9 mouse cellular contexts compared by ENCODE assay signal in the genomic region with DNA sequence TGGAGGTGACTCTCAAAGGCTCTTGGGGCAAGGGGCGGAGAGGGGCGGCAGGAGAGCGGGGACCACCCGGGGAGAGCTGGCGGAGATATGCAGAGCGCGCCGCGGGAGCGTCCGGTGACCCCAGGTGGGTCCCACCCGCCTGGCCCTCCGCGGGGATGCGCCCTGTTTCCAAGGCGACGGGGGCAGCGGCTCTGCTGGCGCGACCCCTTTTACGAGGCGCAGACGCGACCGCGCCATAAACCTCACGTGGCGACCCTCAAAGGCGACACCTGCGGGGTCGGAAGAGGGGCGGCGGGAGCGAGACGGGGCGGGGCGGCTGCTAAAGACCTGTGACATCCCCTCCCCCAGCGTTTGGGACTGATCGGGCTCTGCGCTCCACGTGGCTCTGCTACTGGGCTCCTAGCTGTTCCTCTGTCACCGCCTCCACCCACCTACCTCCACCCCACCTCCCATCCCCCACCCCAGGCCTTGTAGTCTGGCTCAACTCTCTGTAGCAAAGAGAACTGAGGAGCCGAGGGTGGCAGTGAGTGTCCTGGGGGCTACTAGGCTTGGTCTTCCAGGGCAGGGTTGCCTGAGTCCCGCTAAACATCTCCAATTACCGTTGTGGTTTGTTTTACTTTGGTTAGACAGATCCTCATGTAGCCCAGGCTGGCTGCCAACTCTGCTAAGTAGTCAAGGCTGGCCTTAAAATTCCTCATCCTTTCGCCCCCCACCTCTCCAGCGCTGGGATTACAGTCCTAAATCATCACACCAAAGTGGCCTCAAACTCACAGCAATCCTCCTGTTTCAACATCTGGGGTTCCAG. TPM values are rescaled to one million over a fixed set of nuclear protein-coding genes. Genes with fewer than 3 reads are reported as not detected.
DNase-seq lines count a peak whose midpoint lies in the region; ATAC-seq and TF ChIP-seq lines count a peak whose summit lies in the region.
"Had no signal": no experiment of that assay in that cellular context is flagged by ENCODE, and none has a peak within 500 bp of the region (broad histone marks: within the 10 kb centered on the region; RNA-seq: fewer than 3 reads in every experiment).

No protein-coding gene starts in this region.

- peaks cover 58% of the 10 kb centered on the region for H3K27me3 ChIP-seq in kidney, embryonic 15.5 days
- H3K27me3 ChIP-seq in kidney, adult 2 months (replicated peaks; ENCODE audit: control insufficient read depth, insufficient read depth, low read length), result no peaks in the 10 kb centered on the region
- H3K27me3 ChIP-seq in embryonic facial prominence, embryonic 13.5 days, result peaks cover 92% of the 10 kb centered on the region
- peaks cover 52% of the 10 kb centered on the region for H3K27me3 ChIP-seq in limb, embryonic 13.5 days
- H3K27me3 ChIP-seq: Patski had no signal

- H3K9ac ChIP-seq in kidney, embryonic 15.5 days, result peak overlapping the region; percentile 31; the same call in 1 of the 2 replicates
- peak overlapping the region; percentile 58 for H3K9ac ChIP-seq in embryonic facial prominence, embryonic 13.5 days
- peak overlapping the region; percentile 19; the same call in 1 of the 2 replicates for H3K9ac ChIP-seq in limb, embryonic 13.5 days

- WGBS in kidney, embryonic 15.5 days, result 3% methylated on average over 47 of the region's 47 CpGs
- WGBS in kidney, adult 2 months, result 11% methylated on average over 47 of the region's 47 CpGs
- WGBS in embryonic facial prominence, embryonic 13.5 days, result 2% methylated on average over 47 of the region's 47 CpGs
- 1% methylated on average over 43 of the region's 47 CpGs for WGBS in limb, embryonic 13.5 days

- H3K4me1 ChIP-seq in kidney, embryonic 15.5 days, result peaks cover 55% of the 10 kb centered on the region
- no peaks in the 10 kb centered on the region for H3K4me1 ChIP-seq in kidney, adult 2 months (ENCODE audit: control insufficient read depth, insufficient read depth, low read length)
- H3K4me1 ChIP-seq in embryonic facial prominence, embryonic 13.5 days, result peaks cover 43% of the 10 kb centered on the region
- H3K4me1 ChIP-seq in limb, embryonic 13.5 days, result peaks cover 59% of the 10 kb centered on the region

- TF ChIP-seq CTCF in kidney, adult 2 months (conservative IDR thresholded peaks at IDR 0.05; ENCODE audit: insufficient read depth, insufficient read length, low read depth, low read length), result no peak

- intact Hi-C loops in gastrocnemius, postnatal 14 days (cut with DNase I; ENCODE audit: low total_unique reads), result no loop called here

- peak overlapping the region; percentile 85 for H3K4me2 ChIP-seq in kidney, embryonic 15.5 days
- peak overlapping the region; percentile 67 for H3K4me2 ChIP-seq in embryonic facial prominence, embryonic 13.5 days
- H3K4me2 ChIP-seq in limb, embryonic 13.5 days (replicated peaks), result peak overlapping the region; percentile 80

- H3K36me3 ChIP-seq in kidney, embryonic 15.5 days, result no peaks in the 10 kb centered on the region
- no peaks in the 10 kb centered on the region for H3K36me3 ChIP-seq in kidney, adult 2 months (ENCODE audit: control insufficient read depth, insufficient read depth, low read length)
- H3K36me3 ChIP-seq in embryonic facial prominence, embryonic 13.5 days, result no peaks in the 10 kb centered on the region
- H3K36me3 ChIP-seq in limb, embryonic 13.5 days, result no peaks in the 10 kb centered on the region

- no peak for TF ChIP-seq POLR2A in kidney, adult 2 months (IDR thresholded peaks at IDR 0.05; ENCODE audit: low read depth, low read length)

- peak overlapping the region; percentile 43 for H3K4me3 ChIP-seq in kidney, embryonic 15.5 days (replicated peaks)
- no peak overlapping the region for H3K4me3 ChIP-seq in kidney, adult 2 months (ENCODE audit: insufficient read depth, low read depth, low read length)
- peak overlapping the region; percentile 34 for H3K4me3 ChIP-seq in embryonic facial prominence, embryonic 13.5 days
- peak overlapping the region; percentile 38 for H3K4me3 ChIP-seq in limb, embryonic 13.5 days

- 0 out of 2 replicates have a peak, but pooled peaks have one; percentile 14 for ATAC-seq in kidney, embryonic 15.5 days (replicated peaks; ENCODE audit: low FRiP score)
- ATAC-seq in embryonic facial prominence, embryonic 13.5 days (ENCODE audit: insufficient number of reproducible peaks, insufficient read depth, low FRiP score, low TSS enrichment, low read depth), result no peak
- ATAC-seq in limb, embryonic 13.5 days (ENCODE audit: low FRiP score, low read depth), result no peak
- no peak for ATAC-seq in megakaryocyte progenitor cell, adult 5-6 weeks (replicated peaks; ENCODE audit: poor library complexity)
- ATAC-seq: Patski had no signal

- DNase-seq in kidney, adult 2 months, result no peak
- peak; percentile 72 for DNase-seq in retina, postnatal 1 day
- DNase-seq in layer of hippocampus, postnatal 14 days (ENCODE audit: low spot score in 2 of 2), result no peak
- DNase-seq in gastrocnemius, postnatal 14 days, result no peak

- H3K9me3 ChIP-seq in kidney, embryonic 15.5 days (replicated peaks), result no peaks in the 10 kb centered on the region
- H3K9me3 ChIP-seq in embryonic facial prominence, embryonic 13.5 days, result no peaks in the 10 kb centered on the region
- H3K9me3 ChIP-seq in limb, embryonic 13.5 days, result no peaks in the 10 kb centered on the region

- H3K27ac ChIP-seq in kidney, embryonic 15.5 days, result no peak overlapping the region
- H3K27ac ChIP-seq in kidney, adult 2 months (ENCODE audit: insufficient read depth, low read depth, low read length), result no peak overlapping the region
- no peak overlapping the region for H3K27ac ChIP-seq in embryonic facial prominence, embryonic 13.5 days
- no peak overlapping the region for H3K27ac ChIP-seq in limb, embryonic 13.5 days

RNA-seq across cellular contexts. Expression of a gene that starts 9.3 kb away (rescaled TPM):
- 6.8 and 7.1 TPM in 2 replicates for polyA plus RNA-seq in kidney, embryonic 15.5 days (2015; fragmentation: Nextera tagmentation; extraction: Ambion mirVana)
- 8.1 and 9.6 TPM in 2 replicates for polyA plus RNA-seq in kidney, adult 2 months (2012; rRNA removed)
- 2.6 and 4.0 TPM in 2 replicates for polyA plus RNA-seq in embryonic facial prominence, embryonic 13.5 days (2015; fragmentation: Nextera tagmentation; extraction: Ambion mirVana)
- polyA plus RNA-seq in limb, embryonic 13.5 days (2015; fragmentation: Nextera tagmentation; extraction: Ambion mirVana), result 2.6 and 3.9 TPM in 2 replicates
- total RNA-seq in layer of hippocampus, postnatal 14 days (2021), result 1 to 10 TPM; 1.8 to 2.0 TPM
- 0.46 and 0.49 TPM in 2 replicates for total RNA-seq in megakaryocyte progenitor cell, adult 5-6 weeks (2015)
- total RNA-seq in megakaryocyte progenitor cell, adult 5-6 weeks (2017), result 0.14 and 0.50 TPM in 2 replicates
- 1 to 10 TPM; 2.9 to 3.7 TPM for total RNA-seq in gastrocnemius, postnatal 14 days (2021)

RNA-seq across cellular contexts. Expression of a gene that starts 52.5 kb away (rescaled TPM):
- 7.4 and 9.6 TPM in 2 replicates for polyA plus RNA-seq in kidney, embryonic 15.5 days (2015; fragmentation: Nextera tagmentation; extraction: Ambion mirVana)
- 4.9 and 5.1 TPM in 2 replicates for polyA plus RNA-seq in kidney, adult 2 months (2012; rRNA removed)
- polyA plus RNA-seq in embryonic facial prominence, embryonic 13.5 days (2015; fragmentation: Nextera tagmentation; extraction: Ambion mirVana), result 18.9 and 23.3 TPM in 2 replicates
- 8.1 and 10.9 TPM in 2 replicates for polyA plus RNA-seq in limb, embryonic 13.5 days (2015; fragmentation: Nextera tagmentation; extraction: Ambion mirVana)
- total RNA-seq in layer of hippocampus, postnatal 14 days (2021), result 10 to 100 TPM in 1 of 2 experiments, 1 to 10 TPM in 1; 9.7 to 11.7 TPM
- total RNA-seq in megakaryocyte progenitor cell, adult 5-6 weeks (2015), result not detected in 2 replicates
- total RNA-seq in megakaryocyte progenitor cell, adult 5-6 weeks (2017), result not detected in 2 replicates
- total RNA-seq in gastrocnemius, postnatal 14 days (2021), result 1 to 10 TPM; 1.3 to 1.4 TPM
